Mouse (Mus musculus) lung, embryonic 14.5 days (tissue): Measurements from ENCODE around the gene Ip6k1. TPM values are rescaled to one million over a fixed set of nuclear protein-coding genes. Genes with fewer than 3 reads are reported as not detected.

Experiments used
- ATAC-seq: fragments of 200-750 bp; cut with Nextera tagmentation; 2 replicates; pipeline ENCODE4 v1.8.0; 2017; ENCODE audit warnings: mild to moderate bottlenecking, moderate TSS enrichment, moderate library complexity; ENCODE audit not compliant: insufficient read depth
- DNase-seq: peaks from one replicate; pipeline ENCODE4 v3.0.0-alpha.2; 2015
- H3K27ac ChIP-seq: fragments of 300-500 bp; sonication (generic); 2 replicates; pipeline ENCODE4 v1.5.1; 2014; ENCODE audit warnings: low read depth, mild to moderate bottlenecking, moderate library complexity
- H3K27me3 ChIP-seq: fragments of 300-500 bp; sonication (generic); 2 replicates; pipeline ENCODE4 v1.6.1; 2014; ENCODE audit warnings: low read length, control low read depth; ENCODE audit not compliant: insufficient read depth
- H3K36me3 ChIP-seq: fragments of 300-500 bp; sonication (generic); 2 replicates; pipeline ENCODE4 v1.6.1; 2014; ENCODE audit warnings: control low read depth; ENCODE audit not compliant: insufficient read depth
- H3K4me1 ChIP-seq: fragments of 300-500 bp; sonication (generic); 2 replicates; pipeline ENCODE4 v1.6.1; 2014; ENCODE audit warnings: antibody characterized with exemption, control low read depth; ENCODE audit not compliant: insufficient read depth
- H3K4me2 ChIP-seq: fragments of 300-500 bp; sonication (generic); 2 replicates; pipeline ENCODE4 v1.6.1; 2014; ENCODE audit warnings: mild to moderate bottlenecking
- H3K4me3 ChIP-seq: fragments of 300-500 bp; sonication (generic); 2 replicates; pipeline ENCODE4 v1.5.1; 2014; ENCODE audit warnings: low read depth, low read length
- H3K9ac ChIP-seq: fragments of 300-500 bp; sonication (generic); 2 replicates; pipeline ENCODE4 v1.6.1; 2014
- H3K9me3 ChIP-seq: fragments of 300-500 bp; sonication (generic); 2 replicates; pipeline ENCODE4 v1.6.1; 2016; ENCODE audit warnings: low read depth, low read length, control low read depth
- CTCF ChIP-seq: IDR thresholded peaks from 2 replicates; pipeline ENCODE4 v1.5.1; 2016; ENCODE audit warnings: antibody characterized with exemption, low read depth
- WGBS: fragments of 180-500 bp; shearing (Covaris S2); extraction: QIAGEN DNeasy Blood & Tissue Kit; methylation state at CpG from one replicate; pipeline ENCODE4 v1.1.7; 2014; 5-methylcytosine and 5-hydroxymethylcytosine counted together
- polyA plus RNA-seq: library from polyadenylated mRNA; unstranded; fragments of >200 nt; fragmentation: Nextera tagmentation; extraction: Ambion mirVana; gene quantifications from 2 replicates; pipeline ENCODE4 v1.2.1, GENCODE M21; 2014

Ip6k1 gene
- 28.4 and 29.3 TPM in 2 replicates for polyA plus RNA-seq

DNA sequence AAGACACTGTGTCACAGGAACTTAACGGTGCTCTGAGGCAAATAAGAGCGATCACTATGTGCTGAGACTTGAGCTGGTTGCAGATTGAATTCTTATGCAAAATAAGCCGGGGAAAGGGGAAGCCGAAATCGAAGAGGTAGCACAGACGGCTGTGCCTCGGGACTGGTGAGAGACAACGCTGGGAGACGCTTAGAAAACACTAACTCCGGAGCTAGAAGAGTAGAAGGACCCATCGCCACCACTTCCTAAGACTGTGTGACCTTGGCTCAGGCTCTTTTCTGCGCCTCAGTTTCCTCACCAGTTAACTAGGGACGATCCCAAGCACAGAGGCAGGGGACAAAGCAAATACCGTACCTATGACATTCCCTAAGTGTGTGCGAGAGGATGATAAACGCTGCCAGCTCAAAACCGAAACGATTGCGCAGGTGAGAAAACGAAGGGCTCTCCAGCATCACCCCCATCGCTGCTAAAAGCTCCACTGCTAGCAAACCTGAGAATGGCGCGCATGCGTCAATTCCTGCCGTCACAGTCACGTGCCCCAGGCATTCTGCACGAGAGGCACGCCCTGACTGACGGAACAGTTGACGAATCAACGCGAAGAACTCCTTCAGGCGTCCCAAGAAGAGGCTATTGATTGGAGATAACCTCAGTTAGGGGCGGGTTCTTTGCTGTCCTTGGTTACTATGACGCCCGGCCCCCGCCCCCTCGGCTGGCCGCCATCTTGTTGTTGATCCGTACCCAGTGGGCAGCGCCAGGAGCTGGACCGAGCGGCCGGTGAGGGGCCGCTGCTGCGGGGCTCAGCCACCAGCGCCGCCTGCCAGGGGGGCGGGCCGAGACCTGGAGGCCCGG lies at the start of gene Ip6k1:
Gene Ip6k1, plus strand, starts transcription at position 580 of the 849 bp plus-strand sequence.
- no peak for TF ChIP-seq CTCF
- Histone ChIP-seq H3K4me3 (peak within 1 kb of the TSS; percentile 99), H3K9ac (peak within 1 kb of the TSS; percentile 95), H3K4me1 (peaks cover 10% of the 10 kb centered on the region), H3K27ac (peak within 1 kb of the TSS; percentile 93), H3K36me3 (no peaks in the 10 kb centered on the region), H3K4me2 (peak within 1 kb of the TSS; percentile 97), H3K27me3 (no peaks in the 10 kb centered on the region), H3K9me3 (no peaks in the 10 kb centered on the region)
- under 1% methylated on average over 51 of the region's 51 CpGs for WGBS
- ATAC-seq (peak; percentile 99), DNase-seq (peak; percentile 100)

DNA sequence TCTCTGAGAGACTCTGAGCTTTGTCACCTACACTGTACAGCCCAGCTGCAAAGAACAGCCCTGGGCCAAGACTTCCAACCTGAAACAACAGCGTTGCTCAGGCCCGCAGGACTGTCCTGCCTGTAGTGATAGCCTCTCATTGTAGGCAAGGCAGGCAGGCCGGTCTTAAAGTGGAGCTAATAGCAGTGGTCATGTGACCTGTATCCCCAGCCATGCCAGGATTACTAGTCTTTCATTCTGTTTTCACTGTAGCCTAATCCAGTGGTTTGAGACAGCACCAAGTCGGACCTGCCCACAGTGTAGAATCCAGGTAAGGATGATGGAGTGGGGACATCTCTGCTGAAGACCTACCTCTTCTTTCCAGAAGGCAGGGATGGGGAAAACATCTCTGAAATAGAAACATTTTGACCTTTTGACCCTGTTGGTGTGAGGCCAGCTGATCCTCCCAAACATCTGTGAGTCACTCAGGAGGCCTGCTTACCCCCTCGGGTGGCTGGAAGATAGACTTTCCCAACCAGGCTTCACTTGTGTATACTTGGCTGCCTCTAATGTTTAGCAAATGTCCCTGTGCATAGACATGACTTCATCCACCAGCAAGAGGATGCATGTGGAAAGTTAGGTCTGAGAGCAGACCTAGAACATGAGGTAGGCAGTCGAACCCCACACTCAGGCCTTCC lies 46.5 kb upstream of the Ip6k1 start:
- WGBS, result 73% methylated on average over 6 of the region's 6 CpGs
- Histone ChIP-seq H3K9me3 (no peaks in the 10 kb centered on the region), H3K4me1 (peaks cover 6% of the 10 kb centered on the region; the same call in 1 of the 2 replicates), H3K4me2 (no peak overlapping the region), H3K9ac (no peak overlapping the region), H3K27ac (no peak overlapping the region), H3K27me3 (no peaks in the 10 kb centered on the region), H3K36me3 (peaks cover 34% of the 10 kb centered on the region), H3K4me3 (no peak overlapping the region)
- peak; percentile 50 for DNase-seq
- no peak for TF ChIP-seq CTCF
- no peak for ATAC-seq

DNA sequence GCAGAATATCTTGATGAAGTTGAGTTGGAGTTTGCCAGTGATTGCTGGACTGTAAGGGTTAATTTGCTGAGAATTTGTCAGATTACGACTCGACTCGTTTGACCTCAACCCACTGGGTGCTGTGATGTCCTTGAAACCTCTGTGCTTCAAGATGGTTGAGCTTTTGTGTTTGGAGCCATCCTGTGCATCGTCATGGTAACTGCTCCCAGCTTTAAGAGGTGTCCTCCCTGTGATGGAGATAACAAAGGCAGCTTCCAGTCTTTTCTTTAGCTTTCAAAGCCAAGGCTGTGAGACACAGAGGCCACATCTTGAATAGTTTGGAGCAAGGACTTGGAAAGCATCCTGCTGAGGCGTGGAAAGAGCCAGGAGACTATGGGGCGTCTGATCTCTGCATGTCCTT lies 45.2 kb upstream of the Ip6k1 start:
- H3K36me3 ChIP-seq, result peaks cover 48% of the 10 kb centered on the region
- WGBS, result 51% methylated on average over 6 of the region's 6 CpGs
- no peaks in the 10 kb centered on the region for H3K27me3 ChIP-seq
- no peaks in the 10 kb centered on the region for H3K9me3 ChIP-seq
- TF ChIP-seq CTCF, result no peak
- H3K27ac ChIP-seq, result no peak overlapping the region
- DNase-seq, result no peak
- H3K4me2 ChIP-seq, result no peak overlapping the region
- no peak overlapping the region for H3K9ac ChIP-seq
- ATAC-seq, result no peak
- no peak overlapping the region for H3K4me3 ChIP-seq
- H3K4me1 ChIP-seq, result no peaks in the 10 kb centered on the region; the same call in 1 of the 2 replicates

DNA sequence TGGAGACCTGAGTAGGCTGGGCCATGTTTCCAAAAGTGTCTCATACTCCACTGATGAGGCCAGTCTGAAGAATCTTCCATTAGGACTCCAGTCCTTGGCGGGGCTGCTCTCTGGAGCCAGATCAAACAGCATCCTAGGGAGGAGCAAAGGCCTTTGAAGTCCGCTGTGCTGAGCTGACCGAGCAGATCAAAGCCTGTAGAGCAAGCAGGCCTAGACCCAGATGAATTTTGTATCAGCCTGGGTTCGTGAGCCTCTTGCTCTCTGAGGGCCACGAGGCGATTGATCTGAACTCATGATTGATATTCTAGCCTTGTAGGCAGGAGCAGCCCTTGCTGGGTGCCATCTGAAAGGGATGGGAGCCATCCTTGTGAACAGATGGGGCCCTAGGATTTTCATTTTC lies 42.4 kb upstream of the Ip6k1 start:
- peaks cover 70% of the 10 kb centered on the region for H3K36me3 ChIP-seq
- WGBS, result 56% methylated on average over 6 of the region's 6 CpGs

DNA sequence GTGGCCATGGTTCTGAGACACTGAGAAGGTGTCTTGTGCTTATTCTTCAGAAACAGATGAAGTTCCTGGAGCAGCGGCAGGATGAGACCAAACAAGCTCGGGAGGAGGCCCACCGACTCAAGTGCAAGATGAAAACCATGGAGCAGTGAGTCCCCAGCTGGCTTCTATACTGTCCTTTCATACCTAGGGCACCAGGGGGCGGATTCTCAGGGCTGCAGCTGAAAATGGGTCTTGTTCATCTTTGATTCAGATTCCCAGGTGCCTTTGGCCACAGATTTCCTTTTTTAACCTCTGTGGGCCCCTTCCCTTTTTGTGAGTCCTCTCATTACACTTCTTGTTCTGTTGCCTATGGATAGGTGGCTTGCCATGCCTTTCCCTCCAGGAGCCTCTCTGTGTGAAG lies 41.4 kb upstream of the Ip6k1 start:
- WGBS, result 78% methylated on average over 4 of the region's 4 CpGs
- TF ChIP-seq CTCF, result peak; percentile 35
- Histone ChIP-seq H3K4me1 (no peaks in the 10 kb centered on the region), H3K27ac (no peak overlapping the region), H3K36me3 (peaks cover 79% of the 10 kb centered on the region), H3K9me3 (no peaks in the 10 kb centered on the region), H3K4me2 (no peak overlapping the region), H3K27me3 (no peaks in the 10 kb centered on the region), H3K9ac (no peak overlapping the region), H3K4me3 (no peak overlapping the region)
- no peak for ATAC-seq
- DNase-seq, result no peak

More for the DNA sequence above, 42.4 kb upstream of the Ip6k1 start:
- Histone ChIP-seq H3K27ac (no peak overlapping the region), H3K4me3 (no peak overlapping the region), H3K9me3 (no peaks in the 10 kb centered on the region), H3K9ac (no peak overlapping the region), H3K4me1 (no peaks in the 10 kb centered on the region), H3K27me3 (no peaks in the 10 kb centered on the region), H3K4me2 (no peak overlapping the region)
- no peak for TF ChIP-seq CTCF
- no peak for ATAC-seq
- peak; percentile 26 for DNase-seq

DNA sequence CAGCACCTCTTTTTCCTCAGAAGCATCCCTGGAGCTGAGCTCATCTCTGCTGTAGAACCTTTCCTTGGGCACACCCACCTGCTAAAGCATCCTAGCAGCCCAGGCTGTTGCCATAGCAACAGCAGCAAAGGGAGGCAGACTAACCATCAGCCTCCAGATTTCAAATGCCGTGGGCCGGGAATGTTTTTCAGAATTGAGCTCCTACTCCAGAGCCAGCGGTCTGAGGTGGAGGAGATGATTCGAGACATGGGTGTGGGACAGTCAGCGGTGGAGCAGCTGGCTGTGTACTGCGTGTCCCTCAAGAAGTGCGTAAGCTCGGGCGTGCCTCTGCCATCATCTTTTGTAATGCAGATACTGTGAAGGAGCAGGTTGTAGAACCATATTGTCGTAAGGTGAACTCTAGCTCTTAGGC lies 40.9 kb upstream of the Ip6k1 start:
- H3K27me3 ChIP-seq, result no peaks in the 10 kb centered on the region
- ATAC-seq (no peak), DNase-seq (no peak)
- WGBS, result 83% methylated on average over 10 of the region's 10 CpGs
- H3K9me3 ChIP-seq, result no peaks in the 10 kb centered on the region
- H3K27ac ChIP-seq, result no peak overlapping the region
- no peak for TF ChIP-seq CTCF
- H3K4me3 ChIP-seq, result no peak overlapping the region
- H3K4me1 ChIP-seq, result no peaks in the 10 kb centered on the region
- no peak overlapping the region for H3K4me2 ChIP-seq
- H3K36me3 ChIP-seq, result peaks cover 83% of the 10 kb centered on the region
- no peak overlapping the region for H3K9ac ChIP-seq

DNA sequence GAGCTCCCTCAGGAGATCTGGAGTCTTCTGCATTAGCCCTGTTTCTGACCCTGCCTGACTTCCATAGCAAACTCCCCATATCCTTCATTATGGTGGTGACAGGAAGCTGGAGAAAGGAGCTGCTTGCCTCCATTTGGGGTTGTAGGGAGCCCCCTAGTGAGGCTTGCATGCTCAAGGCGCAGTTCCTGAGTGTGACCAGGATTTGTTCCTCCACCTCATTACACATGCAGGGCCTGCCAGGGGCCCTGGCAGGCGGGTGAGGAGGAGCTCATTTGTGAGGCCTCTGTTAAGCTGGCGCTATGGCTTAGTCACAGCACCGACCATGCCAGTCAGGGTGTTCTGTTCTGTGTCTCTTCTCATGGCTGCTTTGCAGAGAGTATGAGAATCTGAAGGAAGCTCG lies 40.4 kb upstream of the Ip6k1 start:
- peak; percentile 77 for DNase-seq
- H3K4me3 ChIP-seq, result no peak overlapping the region
- no peaks in the 10 kb centered on the region for H3K9me3 ChIP-seq
- H3K9ac ChIP-seq, result no peak overlapping the region
- H3K27me3 ChIP-seq, result no peaks in the 10 kb centered on the region
- peaks cover 81% of the 10 kb centered on the region for H3K36me3 ChIP-seq
- WGBS, result 62% methylated on average over 5 of the region's 5 CpGs
- TF ChIP-seq CTCF, result peak; percentile 67
- H3K27ac ChIP-seq, result no peak overlapping the region
- no peak for ATAC-seq
- no peak overlapping the region for H3K4me2 ChIP-seq
- no peaks in the 10 kb centered on the region for H3K4me1 ChIP-seq
